ENCODE assay signal across 8 mouse cellular contexts in genomic region chr10:96619951-96620889, GRCm38 (mm10). TPM values are rescaled to one million over a fixed set of nuclear protein-coding genes. Genes with fewer than 3 reads are reported as not detected.
DNase-seq lines count a peak whose midpoint lies in the region; ATAC-seq lines count a peak whose summit lies in the region.

No protein-coding gene starts in this region.

- ATAC-seq in stomach, embryonic 14.5 days (ENCODE audit: insufficient number of reproducible peaks, insufficient read depth, low FRiP score, low read depth): no peak
- ATAC-seq in activated CD4-positive, CD25-positive, alpha-beta regulatory T cell, adult 4 months: no peak

- H3K27ac ChIP-seq in heart, embryonic 10.5 days: 0 out of 2 replicates have a peak overlapping the region, but pooled peaks have one; percentile 32
- H3K27ac ChIP-seq in brown adipose tissue, adult 24 weeks (replicated peaks; ENCODE audit: low read depth, low read length): peak overlapping the region; percentile 71
- H3K27ac ChIP-seq in limb, embryonic 10.5 days: no peak overlapping the region
- H3K27ac ChIP-seq in stomach, embryonic 14.5 days (ENCODE audit: low read length): peak overlapping the region; percentile 58; the same call in 1 of the 2 replicates

- no peak for DNase-seq in heart, embryonic 10.5 days (ENCODE audit: low spot score)
- no peak for DNase-seq in heart, postnatal 14 days
- peak; percentile 45 for DNase-seq in 3T3-L1 (ENCODE audit: low read depth, low spot score)
- no peak for DNase-seq in limb, embryonic 10.5 days (ENCODE audit: low spot score)
- DNase-seq in urinary bladder, postnatal 4 days (ENCODE audit: low spot score in 2 of 2): no peak

- H3K9ac ChIP-seq in stomach, embryonic 14.5 days (replicated peaks; ENCODE audit: low read depth, low read length): peak overlapping the region; percentile 71

- no peaks in the 10 kb centered on the region for H3K9me3 ChIP-seq in heart, embryonic 10.5 days
- no peaks in the 10 kb centered on the region for H3K9me3 ChIP-seq in limb, embryonic 10.5 days (replicated peaks)
- no peaks in the 10 kb centered on the region for H3K9me3 ChIP-seq in stomach, embryonic 14.5 days (ENCODE audit: control insufficient read depth, low read depth, low read length)

- intact Hi-C loops in heart, postnatal 14 days (cut with DNase I): loop anchor here (5.0 kb wide), 4 partner anchors 87 to 542 kb away; no protein-coding TSS in a partner anchor

- H3K27me3 ChIP-seq in heart, embryonic 10.5 days (ENCODE audit: insufficient read depth, poor library complexity, severe bottlenecking): no peaks in the 10 kb centered on the region
- H3K27me3 ChIP-seq in limb, embryonic 10.5 days (ENCODE audit: low read depth, poor library complexity, severe bottlenecking): no peaks in the 10 kb centered on the region
- no peaks in the 10 kb centered on the region for H3K27me3 ChIP-seq in stomach, embryonic 14.5 days (ENCODE audit: control insufficient read depth, insufficient read depth, low read length)

- peaks cover 26% of the 10 kb centered on the region for H3K36me3 ChIP-seq in heart, embryonic 10.5 days
- peaks cover 50% of the 10 kb centered on the region for H3K36me3 ChIP-seq in limb, embryonic 10.5 days
- H3K36me3 ChIP-seq in stomach, embryonic 14.5 days (ENCODE audit: control insufficient read depth, insufficient read depth, low read length): peaks cover 27% of the 10 kb centered on the region

- H3K4me1 ChIP-seq in heart, embryonic 10.5 days: peaks cover 15% of the 10 kb centered on the region
- H3K4me1 ChIP-seq in brown adipose tissue, adult 24 weeks (ENCODE audit: control insufficient read depth, insufficient read depth, insufficient read length, low read length): peaks cover 15% of the 10 kb centered on the region
- H3K4me1 ChIP-seq in limb, embryonic 10.5 days: peaks cover 28% of the 10 kb centered on the region
- peaks cover 12% of the 10 kb centered on the region; the same call in 1 of the 2 replicates for H3K4me1 ChIP-seq in stomach, embryonic 14.5 days (ENCODE audit: control insufficient read depth, insufficient read depth, low read length)

- WGBS in heart, embryonic 10.5 days: 63% methylated on average over 8 of the region's 8 CpGs
- WGBS in limb, embryonic 10.5 days: 88% methylated on average over 8 of the region's 8 CpGs
- WGBS in stomach, embryonic 14.5 days: 23% methylated on average over 8 of the region's 8 CpGs

- peak overlapping the region; percentile 54 for H3K4me3 ChIP-seq in heart, embryonic 10.5 days
- peak overlapping the region; percentile 57 for H3K4me3 ChIP-seq in brown adipose tissue, adult 24 weeks (ENCODE audit: insufficient read depth, low read depth, low read length)
- peak overlapping the region; percentile 46 for H3K4me3 ChIP-seq in limb, embryonic 10.5 days
- peak overlapping the region; percentile 100 for H3K4me3 ChIP-seq in stomach, embryonic 14.5 days (ENCODE audit: low read depth, low read length)

- H3K4me2 ChIP-seq in stomach, embryonic 14.5 days (replicated peaks; ENCODE audit: low read depth, low read length): peak overlapping the region; percentile 91

RNA-seq across cellular contexts. Expression of gene Btg1, which starts 3.4 kb away (rescaled TPM):
- 23.3 and 24.2 TPM in 2 replicates for polyA plus RNA-seq in heart, embryonic 10.5 days (2016; fragmentation: Nextera tagmentation; extraction: Ambion mirVana)
- 10 to 100 TPM; 48.0 to 53.4 TPM for total RNA-seq in heart, postnatal 14 days (2021)
- polyA plus RNA-seq in brown adipose tissue, adult 24 weeks (2012; ENCODE audit: insufficient read depth, insufficient read length, missing spikeins): 38.8 and 52.9 TPM in 2 replicates
- 19.3 and 34.6 TPM in 2 replicates for polyA plus RNA-seq in limb, embryonic 10.5 days (2016; fragmentation: Nextera tagmentation; extraction: Ambion mirVana)
- 101 and 103 TPM in 2 replicates for polyA plus RNA-seq in stomach, embryonic 14.5 days (2014; fragmentation: Nextera tagmentation; extraction: Ambion mirVana)
- polyA plus RNA-seq in activated CD4-positive, CD25-positive, alpha-beta regulatory T cell, adult 4 months (2017; shearing (Covaris generic)): 100 to 1,000 TPM; 187 to 198 TPM

Comparison
In these comparisons a context has a peak if more than half of its experiments do, and no peak if none do; other contexts are left out.
1. H3K4me3 ChIP-seq: peak in every context shown above with its lines; median percentile 100 in stomach, embryonic 14.5 days; 57 in brown adipose tissue, adult 24 weeks; 54 in heart, embryonic 10.5 days; 46 in limb, embryonic 10.5 days.